Mouse (Mus musculus): Measurements from ENCODE around the gene Fbxo22.
A peak's percentile ranks its signal among the peaks of the same experiment; 100 is the strongest.
"Not testable (repeated sequence)": the region's sequence is repeated elsewhere in the genome, so short reads cannot be mapped to it uniquely, and the experiment has no call there.

The Fbxo22 gene

GRCm38 (mm10) chr9:55236235-55237165 is 27.8 kb downstream of the Fbxo22 start:
- DNase-seq (ENCODE audit: low read depth, low spot score), result no peak

- DNase-seq (ENCODE audit: low read depth, low spot score), result no peak
These were observed 32.1 kb downstream of the Fbxo22 start for GRCm38 (mm10) chr9:55240852-55241251.

GRCm38 (mm10) chr9:55241863-55242685 is 33.3 kb downstream of the Fbxo22 start:
- peak; percentile 78 for DNase-seq (ENCODE audit: low read depth, low spot score)

- DNase-seq (ENCODE audit: low read depth, low spot score), result no peak
These were observed 34.6 kb downstream of the Fbxo22 start for GRCm38 (mm10) chr9:55243280-55243679.

- DNase-seq (ENCODE audit: low read depth, low spot score), result peak; percentile 16
These were observed 35.4 kb downstream of the Fbxo22 start for GRCm38 (mm10) chr9:55244079-55244478.

- DNase-seq (ENCODE audit: low read depth, low spot score), result not testable (repeated sequence)
These were observed 36.5 kb downstream of the Fbxo22 start for GRCm38 (mm10) chr9:55245057-55245750.

GRCm38 (mm10) chr9:55246440-55246839 is 37.7 kb downstream of the Fbxo22 start:
- no peak for DNase-seq (ENCODE audit: low read depth, low spot score)

- DNase-seq (ENCODE audit: low read depth, low spot score), result no peak
These were observed 38.2 kb downstream of the Fbxo22 start for GRCm38 (mm10) chr9:55246918-55247317.

- DNase-seq (ENCODE audit: low read depth, low spot score), result no peak
These were observed 39.7 kb downstream of the Fbxo22 start for GRCm38 (mm10) chr9:55248465-55248864.

GRCm38 (mm10) chr9:55250595-55251247 is 42.0 kb downstream of the Fbxo22 start:
- no peak for DNase-seq (ENCODE audit: low read depth, low spot score)

- DNase-seq (ENCODE audit: low read depth, low spot score), result peak; percentile 58
These were observed 43.4 kb downstream of the Fbxo22 start for GRCm38 (mm10) chr9:55252097-55252496.

- DNase-seq (ENCODE audit: low read depth, low spot score), result no peak
These were observed 45.1 kb downstream of the Fbxo22 start for GRCm38 (mm10) chr9:55253849-55254248.

GRCm38 (mm10) chr9:55255056-55255455 is 46.3 kb downstream of the Fbxo22 start:
- DNase-seq (ENCODE audit: low read depth, low spot score), result no peak

GRCm38 (mm10) chr9:55255604-55256003 is 46.9 kb downstream of the Fbxo22 start:
- no peak for DNase-seq (ENCODE audit: low read depth, low spot score)

- no peak for DNase-seq (ENCODE audit: low read depth, low spot score)
These were observed 48.4 kb downstream of the Fbxo22 start for GRCm38 (mm10) chr9:55257105-55257504.

GRCm38 (mm10) chr9:55259741-55260140 is 51.0 kb downstream of the Fbxo22 start:
- no peak for DNase-seq (ENCODE audit: low read depth, low spot score)

GRCm38 (mm10) chr9:55264356-55265302 is 55.9 kb downstream of the Fbxo22 start:
- DNase-seq (ENCODE audit: low read depth, low spot score), result no peak

- no peak for DNase-seq (ENCODE audit: low read depth, low spot score)
These were observed 63.3 kb downstream of the Fbxo22 start for GRCm38 (mm10) chr9:55271960-55272560.

GRCm38 (mm10) chr9:55273906-55274305 is 65.2 kb downstream of the Fbxo22 start:
- no peak for DNase-seq (ENCODE audit: low read depth, low spot score)
